Mouse (Mus musculus) heart, embryonic 13.5 days (tissue): ENCODE measurements around the gene Ankrd23. TPM values are rescaled to one million over a fixed set of nuclear protein-coding genes. Genes with fewer than 3 reads are reported as not detected.

Experiments
- ATAC-seq: fragments of 200-750 bp; cut with Nextera tagmentation; 2 replicates; pipeline ENCODE4 v1.8.0; 2017; ENCODE audit warnings: moderate TSS enrichment; ENCODE audit not compliant: insufficient number of reproducible peaks, low FRiP score, low TSS enrichment; ENCODE audit errors: extremely low read depth
- H3K27ac ChIP-seq: fragments of 300-500 bp; sonication (generic); replicated peaks from 2 replicates; pipeline ENCODE4 v1.5.1; 2015; ENCODE audit warnings: moderate library complexity, mild to moderate bottlenecking, inconsistent platforms
- H3K27me3 ChIP-seq: fragments of 300-500 bp; sonication (generic); replicated peaks from 2 replicates; pipeline ENCODE4 v1.6.1; 2015; ENCODE audit warnings: mild to moderate bottlenecking, inconsistent platforms
- H3K36me3 ChIP-seq: fragments of 300-500 bp; sonication (generic); 2 replicates; pipeline ENCODE4 v1.6.1; 2015; ENCODE audit warnings: mild to moderate bottlenecking, inconsistent platforms
- H3K4me1 ChIP-seq: fragments of 300-500 bp; sonication (generic); 2 replicates; pipeline ENCODE4 v1.6.1; 2015; ENCODE audit warnings: inconsistent platforms
- H3K4me2 ChIP-seq: fragments of 300-500 bp; sonication (generic); 2 replicates; pipeline ENCODE4 v1.6.1; 2015; ENCODE audit warnings: inconsistent platforms, mild to moderate bottlenecking, moderate library complexity
- H3K4me3 ChIP-seq: fragments of 300-500 bp; sonication (generic); 2 replicates; pipeline ENCODE4 v1.5.1; 2015; ENCODE audit warnings: moderate library complexity, mild to moderate bottlenecking, inconsistent platforms
- H3K9ac ChIP-seq: fragments of 300-500 bp; sonication (generic); 2 replicates; pipeline ENCODE4 v1.6.1; 2015; ENCODE audit warnings: inconsistent platforms, mild to moderate bottlenecking, moderate library complexity
- H3K9me3 ChIP-seq: fragments of 300-500 bp; sonication (generic); 2 replicates; pipeline ENCODE4 v1.6.1; 2016; ENCODE audit warnings: inconsistent platforms
- WGBS: fragments of 180-500 bp; shearing (Covaris S2); methylation state at CpG from one replicate; pipeline ENCODE4 v1.1.7; 2015; ENCODE audit warnings: mixed read lengths; 5-methylcytosine and 5-hydroxymethylcytosine counted together
- polyA plus RNA-seq: library from polyadenylated mRNA; unstranded; fragments of >200 nt; fragmentation: Nextera tagmentation; extraction: Ambion mirVana; gene quantifications from 2 replicates; pipeline ENCODE4 v1.2.1, GENCODE M21; 2015

Gene Ankrd23
- polyA plus RNA-seq, 1 experiment from 2014 or later = 17.7 TPM

DNA sequence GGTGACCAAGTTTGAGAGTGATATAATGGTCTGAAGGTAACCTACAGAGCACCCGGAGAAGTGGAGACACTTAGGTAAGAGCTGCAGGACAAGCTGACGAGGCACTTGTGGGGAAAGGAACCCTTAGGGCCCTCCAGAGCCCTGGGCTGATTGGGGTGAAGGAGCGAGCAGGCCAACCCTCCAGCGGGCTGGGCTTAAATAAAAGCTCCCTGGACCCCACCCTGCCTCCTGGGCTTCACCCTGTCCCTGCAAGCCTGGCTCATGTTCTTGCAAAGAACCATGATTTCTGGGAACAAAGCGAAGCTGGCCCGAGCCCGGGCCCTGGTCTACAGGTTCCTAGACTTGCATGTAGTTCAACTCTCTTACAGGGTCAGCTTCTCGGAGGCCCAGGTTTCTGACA lies 36.8 kb upstream of the Ankrd23 start:
- peaks cover 68% of the 10 kb centered on the region for H3K4me1 ChIP-seq
- no peaks in the 10 kb centered on the region for H3K36me3 ChIP-seq
- no peak for ATAC-seq
- H3K4me3 ChIP-seq = no peak overlapping the region
- H3K27ac ChIP-seq = no peak overlapping the region
- H3K9ac ChIP-seq = no peak overlapping the region
- H3K9me3 ChIP-seq = no peaks in the 10 kb centered on the region
- no peaks in the 10 kb centered on the region for H3K27me3 ChIP-seq
- WGBS = 72% methylated on average over 8 of the region's 8 CpGs
- H3K4me2 ChIP-seq = no peak overlapping the region

DNA sequence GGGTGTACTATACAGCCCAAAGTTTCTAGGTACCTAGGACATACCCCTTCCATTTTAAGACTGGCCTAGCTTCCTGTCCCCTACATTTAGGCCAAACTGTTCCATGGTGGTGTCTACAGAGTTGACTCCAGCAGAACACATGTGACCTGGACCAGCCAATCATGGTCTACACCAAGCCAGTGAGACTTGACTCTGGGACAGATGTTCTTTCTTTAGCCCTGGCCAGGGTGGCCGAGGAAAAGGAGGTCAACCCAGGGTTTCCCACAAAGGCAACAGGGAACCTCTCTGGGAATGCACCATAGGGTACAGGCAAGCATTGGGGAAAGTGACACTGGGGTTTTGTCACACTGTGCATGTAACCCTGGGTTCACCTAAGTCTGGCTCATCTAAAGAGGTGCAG lies 36.0 kb upstream of the Ankrd23 start:
- Histone ChIP-seq H3K4me2 (no peak overlapping the region), H3K27me3 (no peaks in the 10 kb centered on the region), H3K36me3 (no peaks in the 10 kb centered on the region), H3K4me3 (no peak overlapping the region), H3K4me1 (peaks cover 76% of the 10 kb centered on the region), H3K9me3 (no peaks in the 10 kb centered on the region), H3K27ac (no peak overlapping the region), H3K9ac (no peak overlapping the region)
- no peak for ATAC-seq
- WGBS = 50% methylated on average over 1 of the region's 1 CpGs

DNA sequence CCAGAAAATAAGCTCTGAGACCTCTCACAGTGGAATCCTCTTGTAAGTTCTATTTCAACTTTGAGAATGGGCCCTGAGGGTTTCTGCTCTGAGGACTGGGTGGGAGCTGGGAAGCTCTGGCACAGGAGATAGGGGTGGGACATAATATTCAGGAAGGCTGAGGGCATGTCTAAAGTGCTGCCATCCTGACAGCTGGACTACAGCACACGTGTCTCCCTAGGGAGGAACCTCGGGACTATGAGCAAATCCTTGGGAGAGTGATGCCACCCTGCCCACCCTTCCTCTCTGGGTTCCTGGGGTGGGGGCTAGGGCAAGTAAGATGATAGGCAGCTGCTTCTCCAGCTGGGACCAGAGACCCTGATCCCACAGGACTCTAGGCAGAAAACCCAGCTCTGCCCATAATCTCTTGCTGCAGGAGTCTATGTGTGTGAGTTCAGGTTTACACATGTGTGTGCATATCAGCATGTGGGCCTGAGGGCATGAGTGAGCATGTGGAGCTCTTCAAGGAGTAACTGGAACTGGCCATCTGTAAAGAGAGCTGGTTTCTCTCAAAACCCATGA lies 35.5 kb upstream of the Ankrd23 start:
- no peak overlapping the region for H3K27ac ChIP-seq
- H3K4me3 ChIP-seq = no peak overlapping the region
- no peaks in the 10 kb centered on the region for H3K27me3 ChIP-seq
- no peak overlapping the region for H3K4me2 ChIP-seq
- H3K9ac ChIP-seq = no peak overlapping the region
- peaks cover 77% of the 10 kb centered on the region for H3K4me1 ChIP-seq
- H3K9me3 ChIP-seq = no peaks in the 10 kb centered on the region
- ATAC-seq = no peak
- 51% methylated on average over 2 of the region's 2 CpGs for WGBS
- H3K36me3 ChIP-seq = no peaks in the 10 kb centered on the region

DNA sequence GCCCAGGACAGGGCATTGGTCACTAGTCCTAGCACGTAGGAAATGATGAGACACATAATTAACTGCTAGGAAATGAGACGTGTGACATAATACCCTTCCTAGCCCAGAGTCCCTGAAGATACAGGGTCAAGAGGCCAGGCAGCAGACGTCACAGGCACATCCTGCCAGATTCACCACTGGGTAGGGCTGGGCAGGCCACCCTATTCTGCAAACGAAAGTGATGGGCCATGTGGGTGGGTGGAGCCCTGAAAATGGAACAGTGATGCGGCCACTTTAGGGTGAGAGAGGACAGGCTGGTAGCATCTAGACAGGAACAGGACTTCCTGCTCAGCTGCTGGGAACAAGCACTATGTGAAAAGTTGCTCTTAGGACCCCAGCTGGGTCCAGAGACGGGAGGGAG lies 34.9 kb upstream of the Ankrd23 start:
- WGBS = 30% methylated on average over 6 of the region's 6 CpGs
- H3K4me1 ChIP-seq = peaks cover 76% of the 10 kb centered on the region

DNA sequence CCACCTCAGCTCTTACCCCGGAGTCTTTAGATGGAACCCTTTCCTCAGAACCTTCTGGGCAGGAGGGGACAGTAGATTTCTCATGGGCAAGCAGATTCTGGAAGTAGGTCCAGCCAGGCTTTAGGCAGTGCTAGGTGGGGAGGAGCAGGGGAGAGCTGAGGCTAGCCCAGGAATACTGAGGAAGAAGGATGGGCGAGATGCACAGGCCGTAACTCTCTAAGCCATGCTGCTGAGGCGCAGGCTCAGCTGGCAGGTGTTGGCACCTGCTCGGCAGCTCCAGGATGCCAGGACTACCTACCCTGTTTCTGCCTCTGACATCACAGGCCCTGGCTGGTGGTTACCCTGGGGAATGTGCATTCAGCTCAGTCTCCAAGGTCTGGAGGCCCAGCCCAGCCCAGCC lies 33.6 kb upstream of the Ankrd23 start:
- Histone ChIP-seq H3K9ac (peak overlapping the region; percentile 0), H3K4me2 (no peak overlapping the region), H3K9me3 (no peaks in the 10 kb centered on the region), H3K27ac (no peak overlapping the region), H3K27me3 (no peaks in the 10 kb centered on the region), H3K4me1 (peaks cover 74% of the 10 kb centered on the region), H3K36me3 (no peaks in the 10 kb centered on the region), H3K4me3 (no peak overlapping the region)
- 88% methylated on average over 5 of the region's 5 CpGs for WGBS
- ATAC-seq = no peak

More for the DNA sequence above, 34.9 kb upstream of the Ankrd23 start:
- H3K4me3 ChIP-seq = no peak overlapping the region
- H3K27ac ChIP-seq = 0 out of 2 replicates have a peak overlapping the region, but pooled peaks have one; percentile 1
- no peak overlapping the region for H3K9ac ChIP-seq
- no peak overlapping the region for H3K4me2 ChIP-seq
- no peaks in the 10 kb centered on the region for H3K9me3 ChIP-seq
- H3K27me3 ChIP-seq = no peaks in the 10 kb centered on the region
- H3K36me3 ChIP-seq = no peaks in the 10 kb centered on the region
- no peak for ATAC-seq

DNA sequence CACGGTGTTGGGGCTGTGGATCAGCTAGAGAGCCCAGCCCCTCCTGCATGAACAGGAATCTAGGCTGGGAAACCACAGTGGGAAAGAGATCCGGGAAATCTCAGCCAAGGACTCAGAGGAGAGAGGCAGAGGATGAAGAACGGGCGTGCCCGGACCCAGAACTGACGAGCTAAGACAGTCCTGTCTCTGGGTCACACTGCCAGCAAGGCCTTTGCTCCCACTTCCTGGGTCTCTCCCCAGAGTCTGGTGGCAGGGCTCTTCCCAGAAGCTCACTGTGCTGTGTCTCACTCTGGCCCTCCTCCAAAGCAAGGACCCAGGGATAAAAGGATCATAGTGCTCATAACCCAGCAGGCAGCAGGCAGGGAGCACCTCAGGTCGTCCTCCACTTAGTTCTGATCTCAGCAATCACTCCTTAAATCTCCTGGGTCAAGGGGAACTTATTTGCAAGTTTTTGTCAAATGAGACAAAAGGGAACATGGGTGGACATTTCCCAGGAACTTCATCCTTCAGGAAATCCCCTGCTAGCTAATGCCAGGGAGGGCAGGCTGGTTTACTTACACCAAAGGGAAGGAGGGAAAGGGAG lies 33.1 kb upstream of the Ankrd23 start:
- no peak for ATAC-seq
- no peak overlapping the region for H3K4me2 ChIP-seq
- no peak overlapping the region for H3K4me3 ChIP-seq
- H3K9me3 ChIP-seq = no peaks in the 10 kb centered on the region
- peak overlapping the region; percentile 28 for H3K9ac ChIP-seq
- H3K4me1 ChIP-seq = peaks cover 73% of the 10 kb centered on the region
- H3K27me3 ChIP-seq = no peaks in the 10 kb centered on the region
- WGBS = 73% methylated on average over 7 of the region's 7 CpGs
- no peaks in the 10 kb centered on the region for H3K36me3 ChIP-seq
- 0 out of 2 replicates have a peak overlapping the region, but pooled peaks have one; percentile 2 for H3K27ac ChIP-seq

DNA sequence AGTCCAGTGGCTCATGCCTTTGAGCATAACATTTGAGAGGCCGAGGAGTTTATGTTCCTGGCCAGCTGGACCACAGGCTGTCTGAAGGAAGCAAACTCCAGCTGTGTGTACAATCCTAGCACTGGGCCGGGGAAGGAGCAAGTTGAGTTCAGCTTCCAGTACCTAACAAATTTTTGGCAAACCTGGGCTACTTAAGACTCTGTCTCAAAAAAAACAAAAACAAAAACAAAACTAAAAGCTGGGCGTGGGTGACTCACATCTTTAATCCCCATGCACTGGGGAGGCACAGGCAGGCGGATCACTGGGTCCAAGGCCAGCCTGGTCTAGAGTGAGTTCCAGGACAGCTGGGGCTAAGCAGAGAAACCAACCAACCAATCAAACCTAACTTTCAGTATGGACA lies 32.1 kb upstream of the Ankrd23 start:
- WGBS = 70% methylated on average over 4 of the region's 4 CpGs
- H3K4me3 ChIP-seq = no peak overlapping the region
- H3K9ac ChIP-seq = no peak overlapping the region
- H3K36me3 ChIP-seq = no peaks in the 10 kb centered on the region
- no peak overlapping the region for H3K4me2 ChIP-seq
- H3K4me1 ChIP-seq = peaks cover 74% of the 10 kb centered on the region
- no peak for ATAC-seq
- H3K27me3 ChIP-seq = no peaks in the 10 kb centered on the region
- H3K27ac ChIP-seq = 0 out of 2 replicates have a peak overlapping the region, but pooled peaks have one; percentile 26
- no peaks in the 10 kb centered on the region for H3K9me3 ChIP-seq

DNA sequence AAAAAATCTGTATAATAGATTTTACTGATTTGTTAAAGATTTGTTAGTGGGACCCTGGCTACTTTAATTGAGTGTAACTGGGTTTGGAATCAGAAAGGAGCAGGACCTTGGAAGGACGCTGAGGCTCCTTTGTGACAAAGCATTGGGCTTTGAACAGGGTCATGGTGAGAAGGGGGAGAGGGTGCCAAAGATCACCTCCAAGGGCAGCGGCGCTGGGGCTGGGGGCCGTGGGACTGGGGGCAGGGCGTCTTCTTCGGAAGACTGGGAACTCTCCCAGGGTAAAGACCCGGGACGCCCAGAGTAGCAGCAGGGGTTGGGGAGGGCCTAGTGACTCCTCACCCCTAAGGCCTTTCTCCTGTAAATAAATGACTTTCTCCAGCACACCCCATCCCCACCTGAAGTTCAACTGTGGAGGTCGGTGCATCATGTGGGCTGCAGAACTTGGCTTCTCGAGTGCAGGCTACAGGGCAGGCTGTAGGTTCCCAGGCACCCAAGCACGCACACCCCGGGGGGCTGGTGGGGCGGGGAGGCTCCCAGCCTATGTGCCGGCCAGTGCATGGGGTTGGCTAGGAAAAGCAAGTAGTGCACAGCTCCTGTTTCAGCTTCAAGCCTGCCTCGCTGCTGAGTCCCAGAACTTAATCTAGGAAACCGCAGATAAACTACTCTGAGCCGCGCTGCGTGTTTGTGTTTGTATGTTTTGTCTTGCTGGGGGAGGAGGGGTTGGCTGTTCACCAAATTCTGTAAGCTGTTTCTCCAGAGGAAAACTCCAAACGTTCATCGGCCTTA lies 31.3 kb upstream of the Ankrd23 start:
- 39% methylated on average over 21 of the region's 21 CpGs for WGBS
- Histone ChIP-seq H3K27me3 (no peaks in the 10 kb centered on the region), H3K9me3 (no peaks in the 10 kb centered on the region), H3K4me2 (no peak overlapping the region), H3K4me1 (peaks cover 78% of the 10 kb centered on the region), H3K4me3 (no peak overlapping the region), H3K9ac (peak overlapping the region; percentile 24; the same call in 1 of the 2 replicates), H3K27ac (no peak overlapping the region), H3K36me3 (no peaks in the 10 kb centered on the region)
- ATAC-seq = no peak

DNA sequence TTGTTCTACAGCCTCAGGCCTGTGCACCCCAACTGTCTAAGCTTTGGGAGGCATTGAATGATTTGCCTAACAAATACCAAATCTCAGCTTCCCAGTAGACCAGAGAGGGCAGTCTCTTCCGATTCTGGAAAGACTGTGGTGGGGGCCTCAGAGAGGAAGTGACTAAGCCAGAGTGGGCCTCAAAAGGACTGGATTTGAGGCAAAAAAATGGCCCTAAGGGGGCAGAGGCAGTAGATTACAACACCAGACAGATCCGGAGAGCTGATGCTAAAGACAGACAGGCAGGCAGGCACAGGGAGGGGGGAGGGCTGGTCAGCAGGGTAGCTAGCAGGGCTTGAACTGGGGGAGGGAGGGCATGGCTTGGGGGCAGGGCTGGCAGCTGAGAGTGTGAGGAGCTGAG lies 29.7 kb upstream of the Ankrd23 start:
- Histone ChIP-seq H3K9ac (no peak overlapping the region), H3K27ac (0 out of 2 replicates have a peak overlapping the region, but pooled peaks have one; percentile 4), H3K4me1 (peaks cover 78% of the 10 kb centered on the region), H3K36me3 (no peaks in the 10 kb centered on the region), H3K4me2 (no peak overlapping the region), H3K9me3 (no peaks in the 10 kb centered on the region), H3K27me3 (no peaks in the 10 kb centered on the region), H3K4me3 (no peak overlapping the region)
- ATAC-seq = no peak
- WGBS = 22% methylated on average over 2 of the region's 2 CpGs

DNA sequence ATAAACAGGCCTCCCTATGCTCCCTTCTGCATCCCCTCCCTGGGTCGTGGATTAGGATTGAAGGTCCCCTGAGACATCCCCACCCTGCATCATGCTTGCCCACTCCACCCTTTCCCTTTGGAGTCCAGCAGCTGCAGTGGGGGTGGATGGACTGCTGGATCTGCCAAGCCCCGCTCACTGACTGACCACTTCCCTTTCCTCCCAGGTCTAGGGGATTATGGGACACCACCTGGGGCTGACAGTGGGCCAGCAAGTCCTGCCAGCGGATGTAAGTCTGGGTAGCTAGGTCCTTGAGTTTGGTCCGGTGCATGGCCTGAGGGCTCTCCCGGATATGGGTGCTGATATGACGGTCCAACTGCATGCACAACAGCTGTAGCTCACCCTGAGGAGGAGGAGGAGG lies 27.4 kb upstream of the Ankrd23 start:
- Histone ChIP-seq H3K4me1 (peaks cover 69% of the 10 kb centered on the region), H3K9me3 (no peaks in the 10 kb centered on the region)
- WGBS = 53% methylated on average over 6 of the region's 6 CpGs

DNA sequence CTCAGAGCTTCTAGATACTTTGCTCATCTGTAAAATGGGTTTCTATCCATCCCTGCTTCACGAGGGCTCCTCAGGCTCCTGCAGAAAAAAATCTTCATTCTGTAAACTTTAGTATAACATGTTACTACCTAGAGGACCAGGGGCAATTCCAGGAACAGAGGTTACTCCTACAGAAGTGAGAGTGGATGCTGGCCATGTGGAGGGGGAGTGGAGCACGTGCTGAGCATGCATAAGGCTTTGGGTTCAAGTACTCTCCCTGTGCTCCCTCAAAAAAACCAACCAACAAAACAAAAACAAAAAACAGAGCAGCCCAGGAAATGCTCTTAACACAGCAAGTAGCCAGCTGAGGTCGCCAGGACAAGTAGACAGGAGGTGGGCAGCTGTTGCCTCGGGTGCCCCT lies 26.9 kb upstream of the Ankrd23 start:
- Histone ChIP-seq H3K4me2 (no peak overlapping the region), H3K4me3 (no peak overlapping the region), H3K9ac (no peak overlapping the region), H3K36me3 (no peaks in the 10 kb centered on the region), H3K27me3 (no peaks in the 10 kb centered on the region; the same call in 1 of the 2 replicates), H3K9me3 (no peaks in the 10 kb centered on the region), H3K27ac (no peak overlapping the region), H3K4me1 (peaks cover 71% of the 10 kb centered on the region)
- no peak for ATAC-seq
- 76% methylated on average over 4 of the region's 4 CpGs for WGBS

More for the DNA sequence above, 27.4 kb upstream of the Ankrd23 start:
- no peak for ATAC-seq
- Histone ChIP-seq H3K9ac (no peak overlapping the region), H3K4me3 (no peak overlapping the region), H3K36me3 (no peaks in the 10 kb centered on the region), H3K27ac (no peak overlapping the region), H3K4me2 (no peak overlapping the region), H3K27me3 (no peaks in the 10 kb centered on the region; the same call in 1 of the 2 replicates)
